Mouse (Mus musculus) MEL (cell line): ENCODE measurements around the gene Rasef. TPM values are rescaled to one million over a fixed set of nuclear protein-coding genes. Genes with fewer than 3 reads are reported as not detected.

Experiments used
- DNase-seq: peaks from one replicate; pipeline ENCODE4 v3.0.0; 2011; ENCODE audit warnings: low read depth, low spot score
- H3K27ac ChIP-seq: 2 replicates; pipeline ENCODE4 v1.5.1; 2012; ENCODE audit warnings: low read depth, mild to moderate bottlenecking, control low read depth, low read length, moderate library complexity; ENCODE audit not compliant: control insufficient read depth
- H3K27me3 ChIP-seq, 2 experiments: fragments of 150-350 bp in 1 of 2; sonication (generic) in 1 of 2; 2 replicates each; pipeline ENCODE4 v1.6.1; 2012; ENCODE audit warnings: low read length in 2 of 2, mild to moderate bottlenecking in 2 of 2, improper control_type of control experiment in 1 of 2, moderate library complexity in 1 of 2; ENCODE audit not compliant: insufficient read depth in 2 of 2, control insufficient read depth in 1 of 2
- H3K36me3 ChIP-seq, 2 experiments: 2 replicates each; pipeline ENCODE4 v1.6.1; 2012 to 2014; ENCODE audit warnings: low read length in 2 of 2, improper control_type of control experiment in 1 of 2, inconsistent platforms in 1 of 2, mild to moderate bottlenecking in 1 of 2; ENCODE audit not compliant: insufficient read depth in 2 of 2, control insufficient read depth in 1 of 2
- H3K4me1 ChIP-seq, 2 experiments: fragments of 150-350 bp in 1 of 2; sonication (generic) in 1 of 2; 2 replicates each; pipeline ENCODE4 v1.6.1; 2012; ENCODE audit warnings: low read length in 2 of 2, improper control_type of control experiment in 1 of 2, mild to moderate bottlenecking in 1 of 2; ENCODE audit not compliant: insufficient read depth in 2 of 2, control insufficient read depth in 1 of 2
- H3K4me3 ChIP-seq, 2 experiments: fragments of 150-350 bp in 1 of 2; sonication (generic) in 1 of 2; 2 replicates each; pipeline ENCODE4 v1.5.1; 2012; ENCODE audit warnings: low read depth in 2 of 2, low read length in 2 of 2, mild to moderate bottlenecking in 2 of 2, moderate library complexity in 2 of 2, control low read depth in 1 of 2, improper control_type of control experiment in 1 of 2; ENCODE audit not compliant: control insufficient read depth in 1 of 2, insufficient read depth in 1 of 2
- H3K79me2 ChIP-seq: 2 replicates; pipeline ENCODE4 v1.6.1; 2012; ENCODE audit warnings: mild to moderate bottlenecking, low read length, moderate library complexity; ENCODE audit not compliant: control insufficient read depth, poor library complexity, insufficient read depth
- H3K9ac ChIP-seq: 2 replicates; pipeline ENCODE4 v1.6.1; 2012; ENCODE audit warnings: low read depth, mild to moderate bottlenecking, control low read depth, low read length, moderate library complexity; ENCODE audit not compliant: control insufficient read depth, poor library complexity, severe bottlenecking
- H3K9me3 ChIP-seq: fragments of 150-350 bp; sonication (generic); replicated peaks from 2 replicates; pipeline ENCODE4 v1.6.1; 2012; ENCODE audit warnings: mild to moderate bottlenecking, low read length, improper control_type of control experiment, moderate library complexity; ENCODE audit not compliant: insufficient read depth
- CHD1 ChIP-seq: IDR thresholded peaks from 2 replicates; pipeline ENCODE4 v1.6.1; 2012; ENCODE audit warnings: low read depth, mild to moderate bottlenecking, inconsistent platforms, low read length, improper control_type of control experiment
- CHD2 ChIP-seq: IDR thresholded peaks from 2 replicates; pipeline ENCODE4 v1.6.1; 2011; ENCODE audit warnings: low read length, improper control_type of control experiment
- CTCF ChIP-seq, 3 experiments: IDR thresholded peaks in 2 of 3; conservative IDR thresholded peaks in 1 of 3; 2 replicates each; pipeline ENCODE4 v1.5.1; 2011 to 2012; ENCODE audit warnings: low read length in 3 of 3, low read depth in 2 of 3, mild to moderate bottlenecking in 2 of 3, improper control_type of control experiment in 1 of 3, inconsistent platforms in 1 of 3, mixed read lengths in 1 of 3, moderate library complexity in 1 of 3; ENCODE audit not compliant: control insufficient read depth in 1 of 3, insufficient read depth in 1 of 3, poor library complexity in 1 of 3, severe bottlenecking in 1 of 3
- E2F4 ChIP-seq: IDR thresholded peaks from 2 replicates; pipeline ENCODE4 v1.6.1; 2011; ENCODE audit warnings: low read depth, low read length, improper control_type of control experiment, borderline replicate concordance
- ETS1 ChIP-seq: IDR thresholded peaks from 2 replicates; pipeline ENCODE4 v1.6.1; 2012; ENCODE audit warnings: low read depth, mild to moderate bottlenecking, inconsistent platforms, low read length, improper control_type of control experiment, moderate library complexity
- GABPA ChIP-seq: IDR thresholded peaks from 2 replicates; pipeline ENCODE4 v1.6.1; 2012; ENCODE audit warnings: low read depth, mild to moderate bottlenecking, inconsistent platforms, low read length, improper control_type of control experiment, moderate library complexity
- HCFC1 ChIP-seq: IDR thresholded peaks from 2 replicates; pipeline ENCODE4 v1.6.1; 2012; ENCODE audit warnings: low read depth, mild to moderate bottlenecking, inconsistent platforms, low read length, improper control_type of control experiment, moderate library complexity
- MAX ChIP-seq: IDR thresholded peaks from 2 replicates; pipeline ENCODE4 v1.6.1; 2011; ENCODE audit warnings: low read length, improper control_type of control experiment
- MAZ ChIP-seq: IDR thresholded peaks from 2 replicates; pipeline ENCODE4 v1.6.1; 2012; ENCODE audit warnings: low read depth, mild to moderate bottlenecking, inconsistent platforms, low read length, improper control_type of control experiment
- MXI1 ChIP-seq: IDR thresholded peaks from 2 replicates; pipeline ENCODE4 v1.6.1; 2011; ENCODE audit warnings: mild to moderate bottlenecking, low read depth, low read length, improper control_type of control experiment
- MYB ChIP-seq: IDR thresholded peaks from 2 replicates; pipeline ENCODE4 v1.6.1; 2011; ENCODE audit warnings: mild to moderate bottlenecking, low read depth, low read length, improper control_type of control experiment
- MYC ChIP-seq: IDR thresholded peaks from 2 replicates; pipeline ENCODE4 v1.6.1; 2011; ENCODE audit warnings: low read depth, mild to moderate bottlenecking, low read length, improper control_type of control experiment, moderate library complexity
- NELFE ChIP-seq: IDR thresholded peaks from 2 replicates; pipeline ENCODE4 v1.6.1; 2011; ENCODE audit warnings: low read depth, low read length, improper control_type of control experiment
- POLR2AphosphoS5 ChIP-seq: IDR thresholded peaks from 2 replicates; pipeline ENCODE4 v1.6.1; 2012; ENCODE audit warnings: low read depth, borderline replicate concordance, mild to moderate bottlenecking, inconsistent platforms, low read length, moderate library complexity, mixed read lengths
- RAD21 ChIP-seq: IDR thresholded peaks from 2 replicates; pipeline ENCODE4 v1.6.1; 2011; ENCODE audit warnings: mild to moderate bottlenecking, low read depth, low read length, improper control_type of control experiment
- RCOR1 ChIP-seq: IDR thresholded peaks from 2 replicates; pipeline ENCODE4 v1.6.1; 2012; ENCODE audit warnings: low read depth, mild to moderate bottlenecking, inconsistent platforms, low read length, improper control_type of control experiment
- SMC3 ChIP-seq: IDR thresholded peaks from 2 replicates; pipeline ENCODE4 v1.6.1; 2011; ENCODE audit warnings: low read depth, low read length, improper control_type of control experiment
- TBP ChIP-seq: IDR thresholded peaks from 2 replicates; pipeline ENCODE4 v1.8.0; 2011; ENCODE audit warnings: low read depth, low read length, improper control_type of control experiment
- TCF12 ChIP-seq: IDR thresholded peaks from 2 replicates; pipeline ENCODE4 v1.6.1; 2014; ENCODE audit warnings: low read depth, mild to moderate bottlenecking, inconsistent platforms, low read length, improper control_type of control experiment, moderate library complexity
- USF1 ChIP-seq: IDR thresholded peaks from 2 replicates; pipeline ENCODE4 v1.6.1; 2014; ENCODE audit warnings: low read depth, mild to moderate bottlenecking, inconsistent platforms, low read length, improper control_type of control experiment, moderate library complexity
- USF2 ChIP-seq, 2 experiments: IDR thresholded peaks; 2 replicates each; pipeline ENCODE4 v1.6.1; 2011 to 2012; ENCODE audit warnings: improper control_type of control experiment in 2 of 2, low read length in 2 of 2, borderline replicate concordance in 1 of 2, inconsistent platforms in 1 of 2, low read depth in 1 of 2, mild to moderate bottlenecking in 1 of 2; ENCODE audit not compliant: insufficient read depth in 1 of 2
- ZC3H11A ChIP-seq: IDR thresholded peaks from 2 replicates; pipeline ENCODE4 v1.6.1; 2012; ENCODE audit warnings: low read depth, mild to moderate bottlenecking, inconsistent platforms, low read length, improper control_type of control experiment
- ZMIZ1 ChIP-seq: IDR thresholded peaks from 2 replicates; pipeline ENCODE4 v1.6.1; 2012; ENCODE audit warnings: low read depth, mild to moderate bottlenecking, inconsistent platforms, low read length, improper control_type of control experiment, moderate library complexity
- polyA plus RNA-seq, 2 experiments: library from polyadenylated mRNA; stranded (reverse) in 1 of 2; unstranded in 1 of 2; fragments of >175 nt in 1 of 2; fragments of >200 nt in 1 of 2; gene quantifications; 2 replicates each; pipeline versions ENCODE4 v1.2.1 to v1.2.4; 2012; ENCODE audit warnings: low replicate concordance in 2 of 2, low read depth in 1 of 2; ENCODE audit not compliant: insufficient read length in 2 of 2, insufficient read depth in 1 of 2, missing spikeins in 1 of 2
- total RNA-seq: library from RNA; depleted of rRNA; stranded (reverse); fragments of 300-350 nt; gene quantifications from 2 replicates; pipeline ENCODE4 v1.2.3, GENCODE M21; 2012

The Rasef gene
- total and polyA plus RNA-seq, 3 experiments, result not detected

DNA sequence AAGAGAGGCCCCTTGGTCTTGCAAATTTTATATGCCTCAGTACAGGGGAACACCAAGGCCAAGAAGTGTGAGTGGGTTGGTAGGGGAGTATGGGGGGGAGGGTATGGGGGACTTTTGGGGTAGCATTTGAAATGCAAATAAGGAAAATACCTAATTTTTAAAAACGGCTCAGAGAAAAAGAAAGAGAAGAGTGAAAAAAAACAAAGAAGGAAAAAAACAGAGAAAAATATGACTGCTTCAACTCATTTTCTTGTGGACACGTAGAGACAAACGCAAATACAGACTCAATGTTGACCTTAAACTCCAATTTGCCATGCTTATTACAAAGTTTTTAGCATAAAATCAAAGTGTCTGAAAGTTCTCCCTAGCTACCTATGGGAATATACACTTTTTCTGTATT, 51.4 kb downstream of the Rasef start:
- no peaks in the 10 kb centered on the region for H3K79me2 ChIP-seq
- H3K27me3 ChIP-seq, result no peaks in the 10 kb centered on the region
- DNase-seq, result no peak
- H3K9me3 ChIP-seq, result no peaks in the 10 kb centered on the region
- H3K36me3 ChIP-seq, result no peaks in the 10 kb centered on the region
- H3K9ac ChIP-seq, result no peak overlapping the region
- no peaks in the 10 kb centered on the region for H3K4me1 ChIP-seq
- H3K4me3 ChIP-seq, result no peak overlapping the region
- TF ChIP-seq MAZ (no peak), USF2 (IDR thresholded peaks at IDR 0.05; ENCODE audit: borderline replicate concordance in 1 of 2, insufficient read depth in 1 of 2, low read depth in 1 of 2, low read length in 2 of 2) (no peak), RAD21 (no peak), HCFC1 (no peak), MYC (no peak), NELFE (no peak), ZMIZ1 (no peak), CHD2 (no peak), POLR2AphosphoS5 (no peak), GABPA (no peak), TBP (no peak), RCOR1 (no peak), MAX (no peak), ZC3H11A (no peak), TCF12 (no peak), CTCF (IDR thresholded peaks at IDR 0.05 in 2 of 3, conservative IDR thresholded peaks at IDR 0.05 in 1 of 3; ENCODE audit: control insufficient read depth in 1 of 3, insufficient read depth in 1 of 3, low read depth in 2 of 3, low read length in 3 of 3, poor library complexity in 1 of 3, severe bottlenecking in 1 of 3) (no peak)
- TF ChIP-seq, all 39 proteins: peak for 0
- H3K27ac ChIP-seq, result no peak overlapping the region

DNA sequence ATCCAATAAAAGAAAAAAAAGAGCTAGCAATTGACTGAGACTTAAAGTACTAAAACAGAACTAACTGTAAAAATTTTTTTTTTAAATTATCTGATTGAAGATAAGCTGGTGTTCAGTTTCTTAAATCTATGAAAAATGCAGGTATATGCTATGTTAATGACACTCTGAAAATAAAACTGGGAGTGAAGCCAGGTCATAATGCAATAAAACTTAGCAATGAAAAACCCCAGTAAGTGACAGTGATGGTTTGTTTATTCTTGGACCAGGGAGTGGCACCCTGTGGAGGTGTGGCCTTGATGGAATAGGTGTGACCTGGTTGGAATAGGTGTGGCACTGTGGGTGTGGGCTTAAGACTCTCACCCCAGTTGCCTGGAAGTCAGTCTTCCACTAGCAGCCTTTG, 71.0 kb downstream of the Rasef start:
- no peak overlapping the region for H3K27ac ChIP-seq
- H3K4me3 ChIP-seq, result no peak overlapping the region
- TF ChIP-seq POLR2AphosphoS5 (no peak), CHD1 (no peak), ETS1 (no peak), USF1 (no peak), MXI1 (no peak), E2F4 (no peak), MYB (no peak), SMC3 (no peak), CHD2 (no peak)
- DNase-seq, result no peak
- H3K36me3 ChIP-seq, result no peaks in the 10 kb centered on the region
- no peaks in the 10 kb centered on the region for H3K79me2 ChIP-seq
- H3K9ac ChIP-seq, result no peak overlapping the region
- H3K4me1 ChIP-seq, result no peaks in the 10 kb centered on the region
- no peaks in the 10 kb centered on the region for H3K9me3 ChIP-seq
- no peaks in the 10 kb centered on the region for H3K27me3 ChIP-seq
